Mouse (Mus musculus): ENCODE measurements at regions not wholly inside any gene's neighbourhood (a gene's known extent, or its start where the extent isn't known, plus 50 kb on each side); places are given as distances from the start of the nearest gene placed in this dataset.

DNA sequence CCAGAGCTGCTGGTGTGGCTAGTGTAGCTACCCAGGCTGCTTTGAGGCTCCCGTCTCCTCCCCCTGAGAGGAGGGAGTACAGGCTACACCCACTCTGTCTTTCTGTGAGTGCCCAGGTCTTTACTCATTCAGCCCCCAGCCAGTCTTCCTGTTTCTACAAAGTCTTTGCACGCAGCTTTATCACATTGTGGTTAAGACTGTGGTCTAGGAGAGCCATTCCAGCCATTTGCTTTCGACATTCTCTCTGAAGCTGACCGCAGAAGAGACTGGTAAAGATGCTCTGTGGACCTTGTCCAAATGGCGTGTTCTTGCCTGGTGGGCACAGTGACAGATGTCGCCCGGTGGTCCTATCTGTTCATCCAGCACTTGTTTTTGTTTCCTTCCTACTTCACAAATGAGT lies 62.0 kb downstream of the Tpra1 start:
- ATAC-seq, result no peak

DNA sequence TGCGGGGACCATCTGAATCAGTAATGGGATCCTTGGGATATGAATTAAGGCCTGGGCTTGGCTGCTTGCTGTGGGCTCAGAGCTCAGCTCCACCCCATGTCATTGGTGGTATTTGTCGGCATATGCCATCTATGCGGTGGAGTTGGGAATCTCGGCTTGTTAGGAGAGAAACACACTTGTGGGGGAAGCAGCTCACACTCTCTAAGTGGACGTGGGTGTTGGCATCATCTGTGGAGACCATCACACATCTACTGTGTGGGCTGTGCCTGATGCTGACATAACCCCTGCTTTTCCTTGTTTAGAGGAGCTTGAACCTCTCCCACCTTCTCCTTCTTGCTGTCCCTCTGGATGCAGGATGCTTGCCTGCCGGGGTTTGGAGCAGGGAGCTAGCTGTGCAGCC lies 62.9 kb downstream of the Tpra1 start:
- ATAC-seq, result no peak

DNA sequence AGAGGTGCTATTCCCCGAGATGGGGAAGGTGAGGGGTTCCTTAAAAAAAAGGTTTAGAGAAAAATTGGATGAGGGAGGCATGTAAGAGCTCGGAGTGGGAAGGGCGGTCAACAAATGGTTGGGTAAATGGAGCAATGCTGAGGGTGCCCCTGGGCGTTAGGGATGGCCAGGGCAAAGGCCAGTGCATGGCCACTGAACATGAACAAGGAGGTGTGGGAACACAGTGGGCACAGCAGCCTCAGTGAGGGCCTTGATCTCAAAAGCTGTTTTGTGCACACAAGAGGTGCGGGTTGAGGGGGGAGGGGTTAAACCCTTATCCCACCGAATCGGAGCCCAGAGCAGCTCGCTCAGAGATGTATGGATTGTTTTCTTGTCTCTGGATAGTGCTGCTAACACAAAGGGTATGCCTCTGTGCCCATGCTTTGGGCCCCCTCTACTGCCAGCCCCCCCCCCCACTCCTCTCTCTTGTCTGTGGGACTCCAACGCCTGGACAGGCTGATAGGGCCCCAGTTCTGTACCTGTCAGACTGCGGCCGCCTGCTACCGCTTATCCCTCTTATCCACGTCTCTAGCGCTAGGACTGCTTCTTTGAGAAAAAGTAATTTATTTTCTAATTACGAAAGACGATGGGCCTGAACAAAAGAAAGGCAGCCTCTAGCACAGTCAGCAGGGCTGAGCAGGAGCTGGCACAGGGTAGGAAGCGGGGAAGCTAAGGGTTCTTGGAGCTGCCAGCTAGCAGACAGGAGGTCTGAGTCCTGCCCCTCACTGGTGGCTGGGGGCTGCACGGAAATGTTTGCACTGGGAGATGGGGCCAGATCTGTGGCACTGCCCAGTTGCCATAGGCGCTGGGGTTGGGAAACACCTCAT lies 63.5 kb downstream of the Tpra1 start:
- no peak for ATAC-seq

DNA sequence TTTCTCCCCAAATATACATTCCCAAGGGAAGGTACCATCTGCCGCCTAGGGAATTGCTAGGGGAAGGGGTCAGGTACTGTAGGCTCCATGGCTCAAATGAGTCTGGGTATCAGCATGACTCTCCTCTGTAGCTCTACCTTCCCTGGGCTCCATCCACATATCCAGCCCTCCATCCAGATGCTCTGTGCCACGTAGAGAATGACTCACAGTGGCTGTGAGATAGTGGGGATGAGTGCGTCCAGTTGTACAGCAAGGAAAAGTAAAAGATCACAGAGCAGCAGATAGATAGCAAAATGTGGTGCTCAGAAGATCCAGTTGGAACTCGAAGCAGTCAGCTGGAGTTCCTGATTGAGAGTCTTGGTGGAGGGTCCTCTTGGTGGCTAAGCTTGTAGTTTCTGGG lies 64.5 kb downstream of the Tpra1 start:
- no peak for ATAC-seq

DNA sequence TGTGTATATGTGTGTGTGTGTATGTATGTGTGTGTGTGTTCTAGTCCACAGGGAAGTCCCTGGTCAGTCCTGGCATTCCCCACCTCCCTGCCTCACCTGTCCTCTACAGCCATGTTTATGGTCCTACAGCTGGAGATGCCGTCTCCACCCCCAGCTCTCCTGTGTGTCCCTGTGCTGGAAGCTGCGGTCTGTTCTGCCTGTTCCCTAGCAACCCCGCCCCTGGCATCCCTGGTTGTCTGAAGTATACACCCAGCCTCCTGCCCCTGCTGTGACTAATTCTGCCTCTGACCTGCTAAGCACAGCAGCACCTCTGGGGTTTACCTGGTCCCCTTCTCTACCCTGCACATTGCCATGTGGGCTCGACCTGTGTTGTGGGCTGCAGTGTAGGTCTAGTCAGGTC lies 66.8 kb downstream of the Tpra1 start:
- ATAC-seq, result no peak

DNA sequence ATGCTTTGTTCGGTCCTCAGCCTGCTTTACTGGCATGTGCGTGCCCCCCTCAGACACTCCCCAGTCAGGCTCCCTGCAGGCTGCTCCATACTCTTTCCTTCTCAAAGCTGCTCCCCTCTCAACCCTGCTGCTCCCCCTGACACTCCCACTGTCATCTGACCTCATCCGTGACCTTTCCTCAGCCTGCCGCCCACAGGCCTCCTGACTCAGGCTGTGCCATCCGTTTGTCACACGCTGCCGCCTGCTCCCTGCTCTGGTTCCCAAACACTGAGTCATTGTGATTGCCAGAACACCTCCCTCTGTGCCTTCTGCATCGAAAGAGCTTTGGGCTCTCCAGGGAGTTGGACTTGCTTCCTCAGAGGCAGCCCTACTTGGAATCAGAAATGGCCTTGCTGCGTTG lies 69.7 kb downstream of the Tpra1 start:
- no peak for ATAC-seq

DNA sequence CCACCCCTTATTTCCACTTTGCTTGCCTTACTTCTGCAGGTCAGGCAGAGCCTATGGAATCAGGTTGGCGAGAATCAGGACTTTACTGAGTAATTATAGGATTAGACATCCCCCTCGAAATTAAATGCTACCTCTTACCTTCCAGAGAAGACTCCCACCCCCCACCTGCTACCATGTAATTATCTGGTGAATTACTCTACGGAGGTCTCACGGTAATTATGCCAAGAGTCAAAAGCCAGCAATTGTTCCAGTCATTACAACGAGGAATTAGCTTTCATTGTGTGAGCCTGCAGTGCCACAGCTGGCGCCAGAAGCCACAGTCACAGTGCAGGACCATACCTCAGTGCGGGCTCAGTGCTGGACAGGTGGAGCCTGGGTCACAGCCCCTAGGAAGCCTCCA lies 72.4 kb downstream of the Tpra1 start:
- ATAC-seq, result no peak

DNA sequence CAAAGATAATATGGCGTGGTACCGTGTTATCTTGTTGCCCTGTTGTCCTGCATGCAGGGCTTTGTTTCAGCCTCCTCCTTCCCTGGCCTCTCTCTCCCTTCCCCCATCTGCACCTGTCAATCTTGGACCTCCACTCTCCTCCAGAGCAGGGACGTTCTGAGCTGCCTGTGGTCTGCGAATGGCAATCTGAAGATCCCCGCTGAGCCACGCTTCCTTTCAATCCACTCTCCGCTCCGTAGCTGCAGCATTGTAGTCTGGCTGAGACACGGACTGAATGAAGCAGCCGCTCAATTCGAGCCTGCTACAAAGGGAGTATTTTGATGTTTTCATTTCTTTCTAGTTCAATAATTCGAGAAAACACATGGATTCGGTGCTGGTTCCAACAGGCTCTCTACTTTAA lies 74.5 kb downstream of the Tpra1 start:
- ATAC-seq, result no peak

DNA sequence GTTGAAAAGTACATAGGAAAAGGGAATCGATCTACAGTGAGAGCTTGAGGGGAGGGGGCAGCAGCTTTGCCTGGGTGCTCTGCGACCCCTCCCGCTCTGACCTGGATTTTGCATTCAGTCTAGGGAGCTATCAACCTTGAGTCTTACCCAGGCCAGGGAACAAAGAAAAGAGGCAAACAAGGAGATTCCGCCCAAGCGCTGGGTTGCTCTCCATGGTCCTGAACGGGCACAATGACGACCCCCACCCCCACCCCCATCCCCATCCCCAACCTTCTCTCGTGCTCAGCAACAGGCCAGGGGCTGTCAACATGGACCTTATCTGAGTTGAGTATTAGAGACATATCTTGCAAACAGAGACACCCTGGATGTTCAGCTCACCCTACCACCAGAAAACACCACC lies 74.9 kb downstream of the Tpra1 start:
- ATAC-seq, result no peak

DNA sequence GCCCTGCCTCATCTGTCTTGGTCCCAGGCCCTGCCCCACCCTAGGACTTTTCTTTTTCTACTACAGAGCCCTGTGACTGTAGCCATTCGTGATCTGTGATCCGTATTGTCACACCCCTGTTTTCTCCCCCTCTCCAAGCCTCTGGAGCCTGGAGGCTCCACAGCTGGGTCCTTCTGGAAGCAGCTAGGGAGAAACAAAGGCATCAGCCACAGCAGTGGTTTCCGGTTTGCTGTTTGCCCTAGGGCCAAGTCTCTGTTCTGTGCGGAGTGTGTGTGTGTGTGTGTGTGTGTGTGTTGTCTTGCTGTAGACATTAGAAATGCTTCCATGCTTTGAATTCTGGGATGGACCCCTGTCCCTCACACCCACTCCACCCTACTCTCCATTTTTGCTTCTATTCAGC lies 76.9 kb downstream of the Tpra1 start:
- no peak for ATAC-seq

DNA sequence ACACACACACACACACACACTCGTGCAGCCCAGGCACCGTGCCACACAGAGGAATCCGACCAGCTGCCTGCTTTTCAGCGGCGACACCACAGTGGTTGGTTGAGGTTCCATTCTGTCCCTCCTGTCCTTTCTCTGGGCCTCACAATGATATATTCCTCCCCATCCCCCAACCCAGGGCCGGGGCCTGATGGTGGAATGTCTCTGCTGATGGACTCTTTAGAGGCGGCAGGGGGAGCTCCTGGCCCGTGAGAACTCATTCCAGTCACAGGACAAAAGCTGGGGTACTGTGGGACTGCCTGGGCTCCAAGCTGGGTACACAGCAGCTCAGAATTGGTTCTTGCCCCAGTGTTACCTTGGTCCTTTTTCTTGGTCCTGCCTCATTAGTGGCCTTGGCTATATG lies 78.1 kb downstream of the Tpra1 start:
- ATAC-seq, result peak; percentile 48

DNA sequence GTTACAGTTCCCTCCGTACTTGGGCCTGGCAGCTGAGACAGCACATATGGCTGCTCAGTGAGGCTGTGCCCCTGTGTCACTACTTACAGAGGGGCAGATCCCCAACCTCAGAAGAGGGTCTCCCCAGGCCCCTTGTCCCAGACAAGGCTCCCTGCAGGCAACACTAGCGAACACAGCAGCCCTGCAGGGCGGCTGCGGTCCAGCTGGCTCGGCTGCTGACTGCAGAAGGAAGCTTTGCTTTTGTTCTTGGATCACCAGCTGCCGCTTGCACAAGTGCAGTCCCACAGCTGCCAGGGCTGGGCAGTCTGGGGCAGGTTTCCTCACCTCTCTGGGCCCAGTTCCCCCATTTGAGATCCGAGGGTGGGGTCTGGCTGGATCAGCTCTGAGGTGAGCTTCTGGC lies 79.5 kb downstream of the Tpra1 start:
- ATAC-seq, result no peak

DNA sequence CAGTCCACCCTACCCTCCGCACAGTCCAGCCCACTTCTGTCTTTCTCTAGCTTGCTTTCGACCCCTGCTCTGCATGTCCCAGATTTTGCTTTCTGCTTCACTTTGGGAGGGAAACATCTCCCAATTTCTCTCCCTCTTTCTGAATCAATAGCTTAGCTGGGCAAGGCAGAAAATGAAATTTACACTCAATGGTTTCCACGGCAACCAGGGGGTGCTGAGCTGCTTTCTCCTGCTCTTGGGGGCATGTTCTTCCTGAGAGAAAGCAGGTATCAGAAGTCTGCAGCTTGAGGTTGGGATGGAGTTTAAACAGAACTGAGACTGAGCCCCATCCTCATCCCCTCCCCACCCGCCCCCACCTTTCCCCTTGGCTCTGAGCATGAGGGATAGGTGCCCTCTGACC lies 82.1 kb downstream of the Tpra1 start:
- no peak for ATAC-seq

DNA sequence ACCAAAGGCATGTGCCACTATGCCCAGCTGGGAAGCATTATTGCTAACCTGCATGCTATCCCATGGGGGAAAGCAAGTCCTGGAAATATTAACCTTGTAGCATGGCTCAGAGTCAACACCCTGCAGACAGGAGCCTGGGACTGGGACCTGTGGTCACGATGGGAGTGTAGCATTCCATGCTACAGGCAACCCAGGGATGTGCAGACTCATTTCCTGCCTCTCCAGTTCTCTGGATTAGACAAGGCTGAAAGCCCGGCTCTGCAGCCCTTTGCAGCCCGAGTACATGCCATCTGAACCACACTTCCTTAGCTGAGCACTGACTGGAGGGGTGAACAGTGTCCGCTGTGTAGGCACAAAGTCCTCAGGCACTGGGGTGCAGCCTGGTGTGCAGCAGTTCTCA lies 82.8 kb downstream of the Tpra1 start:
- no peak for ATAC-seq

DNA sequence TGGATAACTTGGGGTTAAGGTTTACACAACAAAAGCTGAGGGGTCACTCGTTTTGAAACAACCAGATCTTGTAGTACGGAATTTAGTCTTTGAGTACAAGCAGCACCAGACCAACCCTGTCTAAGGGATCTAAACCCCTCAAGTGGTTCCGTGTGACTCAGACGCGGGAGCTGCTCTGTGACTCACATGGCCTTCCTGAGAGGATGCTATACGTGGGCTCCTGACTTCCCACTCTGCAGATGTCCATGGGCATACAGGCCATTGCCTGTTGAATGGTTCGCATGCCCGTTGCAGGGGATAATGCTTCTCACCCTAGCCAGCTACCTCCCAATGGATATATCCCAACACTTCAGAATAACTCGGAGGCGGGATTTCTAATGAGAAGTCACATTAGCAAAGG lies 86.5 kb downstream of the Tpra1 start:
- ATAC-seq, result no peak

DNA sequence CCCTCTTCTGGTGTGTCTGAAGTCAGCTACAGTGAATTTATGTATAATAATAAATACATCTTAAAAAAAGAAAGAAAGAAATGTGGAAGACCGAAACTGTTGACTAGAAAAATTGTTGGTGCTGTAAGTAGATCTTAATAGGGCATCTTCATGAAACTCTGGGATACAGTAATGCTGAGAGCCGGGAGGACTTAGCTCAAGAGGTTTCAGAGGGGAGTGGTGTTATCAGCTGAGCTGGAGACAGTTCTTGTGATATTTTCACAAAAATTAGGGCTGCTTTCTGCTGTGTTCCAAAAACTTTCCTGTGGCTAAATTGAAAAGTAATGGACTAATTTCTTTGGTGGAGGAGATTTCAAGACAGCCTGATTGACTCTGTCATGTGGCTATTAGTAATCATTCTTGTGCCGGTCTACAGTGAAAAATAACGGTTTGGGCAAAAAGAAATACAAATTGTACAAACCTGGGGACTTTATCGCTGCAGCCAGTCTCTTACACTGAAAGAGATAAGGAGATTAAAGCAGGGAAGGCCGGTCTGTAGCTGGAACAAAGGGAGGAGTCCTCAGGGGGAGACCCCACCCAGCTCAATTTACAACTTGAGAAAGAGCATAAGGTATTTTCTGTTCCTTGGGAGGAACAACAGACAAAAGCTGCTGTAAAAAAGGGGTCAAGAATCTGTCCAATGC lies 87.7 kb downstream of the Tpra1 start:
- no peak for ATAC-seq

DNA sequence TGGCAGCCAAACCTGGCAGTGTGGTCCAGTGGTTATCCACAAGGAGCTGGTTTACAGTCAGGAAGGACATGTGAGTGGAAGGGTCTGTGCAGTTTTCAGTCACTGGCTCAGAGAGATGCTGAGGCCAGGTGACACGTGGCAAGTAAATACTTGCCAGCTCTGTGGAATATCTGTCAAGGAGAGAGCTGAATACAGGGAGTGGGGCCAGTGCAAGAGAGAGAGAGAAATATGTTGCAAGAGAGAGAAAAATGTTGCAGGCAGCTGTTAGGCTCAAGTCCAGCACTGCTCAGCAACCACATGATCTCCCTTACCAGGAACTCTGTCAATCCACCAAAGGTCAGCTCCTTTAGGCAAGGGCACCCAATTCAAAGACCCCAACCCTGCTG lies 88.2 kb downstream of the Tpra1 start:
- ATAC-seq, result no peak

DNA sequence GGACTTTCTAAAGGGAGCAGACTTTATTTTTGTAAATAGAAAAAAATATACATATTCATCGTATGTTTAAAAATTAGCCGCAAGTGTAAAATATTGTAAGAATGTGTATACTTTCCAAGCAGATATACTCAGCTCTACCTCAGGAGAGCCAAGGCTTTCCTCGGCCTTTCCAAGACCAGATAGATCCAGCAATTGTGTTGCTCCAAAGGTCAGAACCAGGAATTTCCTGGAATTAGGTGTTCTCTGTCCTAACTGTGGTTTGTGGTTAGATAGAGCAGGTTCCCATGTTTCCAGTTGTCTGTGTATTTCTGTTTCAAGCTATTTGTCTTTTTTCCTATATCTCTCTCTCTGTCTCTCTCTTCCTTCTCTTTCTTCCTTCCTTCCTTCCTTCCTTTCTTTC lies 93.0 kb downstream of the Tpra1 start:
- ATAC-seq, result no peak

DNA sequence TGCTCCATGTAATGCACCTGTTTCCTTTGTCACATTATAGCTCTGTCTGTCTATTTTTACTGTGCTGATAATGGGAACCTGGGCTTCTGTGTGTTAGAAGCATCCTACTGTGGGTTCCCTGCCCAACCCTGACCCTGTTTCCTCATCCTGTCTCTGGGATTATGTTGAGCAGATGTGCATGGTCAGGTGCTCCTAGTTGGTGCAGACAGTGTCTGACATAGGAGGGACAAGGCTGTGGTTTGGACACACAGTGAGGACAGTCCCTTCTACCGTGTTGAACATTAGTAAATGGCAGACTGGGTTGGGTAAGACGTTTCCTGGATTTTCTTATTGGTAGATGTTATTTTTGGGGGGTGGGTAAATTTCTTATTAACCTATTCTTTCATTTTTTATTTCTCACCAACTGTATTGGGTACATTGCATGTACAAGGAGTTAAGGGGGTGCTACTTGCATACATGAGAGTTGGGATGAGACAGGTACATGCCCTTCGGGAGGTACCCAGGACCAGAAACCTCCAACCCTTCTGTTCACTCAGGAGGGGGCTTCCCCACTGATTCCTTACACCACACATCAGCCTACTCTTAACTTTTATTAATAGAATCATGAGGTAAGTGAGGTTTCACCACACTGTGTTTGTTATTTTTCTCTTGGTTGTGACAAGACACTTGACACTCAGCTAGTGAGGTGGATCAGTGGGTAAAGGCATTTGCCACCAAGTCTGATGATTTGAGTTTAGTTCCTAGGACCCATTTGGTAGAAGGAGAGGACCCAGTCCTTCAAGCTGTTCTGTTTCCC lies 97.1 kb downstream of the Tpra1 start:
- ATAC-seq, result no peak

DNA sequence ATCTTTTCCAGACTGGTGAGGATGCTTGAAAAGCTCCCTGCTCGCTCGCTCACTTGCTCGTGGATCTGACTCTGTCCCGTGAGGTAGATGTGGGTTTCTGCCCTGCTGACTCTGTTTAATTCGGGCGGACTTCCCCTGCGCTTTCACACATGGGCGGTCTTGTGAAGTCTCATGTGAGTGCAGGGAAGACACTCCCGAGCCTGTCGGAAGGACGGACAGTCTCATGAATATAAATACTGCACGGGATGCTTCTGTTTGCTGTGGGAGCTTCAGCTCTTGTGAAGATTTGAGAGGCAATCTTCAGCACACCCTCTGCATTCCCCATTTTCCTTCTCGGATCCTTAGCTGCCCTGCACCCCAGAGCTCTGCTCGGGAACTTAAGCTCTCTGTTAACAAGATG lies 98.3 kb downstream of the Tpra1 start:
- ATAC-seq, result peak; percentile 25

DNA sequence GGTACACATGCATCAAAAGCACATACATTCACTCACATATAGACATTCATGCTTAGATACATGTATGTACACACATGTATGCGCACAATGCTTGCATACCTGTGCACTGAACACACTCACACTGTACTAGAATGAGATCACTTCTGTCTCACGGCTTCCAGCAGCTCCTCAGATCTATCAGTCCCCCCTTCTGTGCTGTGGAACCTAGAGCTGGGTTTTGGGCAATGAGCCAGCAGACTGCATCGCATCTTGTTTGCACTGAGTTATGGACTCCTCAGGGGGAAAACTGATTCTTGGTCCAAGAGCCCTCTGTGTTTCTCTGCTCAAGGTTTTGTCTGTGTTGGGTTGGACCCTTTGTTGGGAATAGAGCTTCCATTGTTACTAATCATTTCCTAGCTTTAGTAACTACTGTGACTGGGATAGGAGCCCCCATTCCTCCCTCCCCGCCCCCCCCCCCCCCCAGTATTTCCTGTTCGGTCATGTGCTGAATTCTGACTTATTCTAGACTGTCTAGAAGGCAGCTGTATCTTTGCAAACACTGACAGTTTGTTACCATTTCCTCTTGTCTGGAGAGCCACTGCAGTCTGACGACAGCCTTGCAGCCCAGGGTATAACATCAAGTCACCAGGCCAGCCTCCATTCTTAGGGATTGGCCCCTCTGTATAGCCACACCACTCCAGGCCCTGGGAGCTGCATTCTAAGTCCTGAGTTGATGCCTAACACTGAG lies 101.3 kb downstream of the Tpra1 start:
- ATAC-seq, result no peak

DNA sequence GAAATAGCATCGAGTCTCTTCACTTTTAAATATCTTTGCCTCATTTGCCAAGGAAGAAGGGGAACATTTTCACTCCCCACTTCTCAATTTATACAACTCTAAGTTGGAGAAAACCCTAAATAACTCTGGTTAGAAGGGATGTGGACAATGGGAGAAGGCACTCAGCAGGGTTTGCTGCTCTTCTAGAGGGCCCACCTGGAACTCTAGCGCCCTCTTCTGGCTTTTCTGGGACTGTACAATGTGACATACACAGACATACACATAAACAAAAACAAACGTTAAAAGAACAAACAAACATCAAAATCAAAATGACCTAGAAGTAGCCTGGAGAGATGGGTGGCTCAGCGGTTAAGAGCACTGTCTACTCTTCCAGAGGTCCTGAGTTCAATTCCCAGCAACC lies 103.0 kb downstream of the Tpra1 start:
- no peak for ATAC-seq

DNA sequence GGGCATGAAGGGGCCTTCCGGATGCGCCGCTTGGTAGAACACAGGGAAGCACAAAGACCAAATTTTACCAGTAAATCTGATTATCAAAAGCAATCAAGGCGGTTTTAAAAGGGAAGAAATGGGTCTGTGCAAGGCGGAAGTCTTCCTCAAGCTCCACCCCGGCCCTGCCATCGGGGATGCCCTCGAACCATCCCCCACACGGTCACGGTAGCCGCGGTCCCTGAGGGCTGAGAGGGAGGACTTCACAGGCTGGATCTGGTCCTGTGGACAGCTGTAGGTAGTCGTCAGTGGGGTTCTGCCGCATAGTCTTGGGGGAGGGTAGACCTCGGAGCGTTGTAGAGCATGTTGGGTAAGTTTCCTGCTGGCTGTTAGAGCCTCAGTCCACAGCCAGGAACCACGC lies 104.9 kb downstream of the Tpra1 start:
- no peak for ATAC-seq
